Mouse (Mus musculus) lung, adult 2 months (tissue): Measurements from ENCODE around the gene M1ap.

Source experiments
- CTCF ChIP-seq: fragments of 200-500 bp; IDR thresholded peaks from 2 replicates; pipeline ENCODE4 v1.5.1; 2011; ENCODE audit warnings: mild to moderate bottlenecking, low read length, control low read depth; ENCODE audit not compliant: insufficient read depth
- POLR2A ChIP-seq: fragments of 200-500 bp; IDR thresholded peaks from 2 replicates; pipeline ENCODE4 v1.6.1; 2011; ENCODE audit warnings: low read depth, mild to moderate bottlenecking, control low read depth, low read length, borderline replicate concordance; ENCODE audit errors: extremely low read depth

- TF ChIP-seq POLR2A (no peak), CTCF (peak; percentile 51)
Measured at GRCm38 (mm10) chr6:82945750-82946149, 952 bp upstream of the M1ap start.
